Mouse (Mus musculus) cortical plate, adult 2 months (tissue): ENCODE data around the gene Pzp.

ENCODE experiments used
- CTCF ChIP-seq: fragments of 200-500 bp; IDR thresholded peaks from 2 replicates; pipeline ENCODE4 v1.5.1; 2011; ENCODE audit warnings: mild to moderate bottlenecking, control low read depth, low read length; ENCODE audit not compliant: insufficient read depth; ENCODE audit errors: extremely low read depth
- POLR2A ChIP-seq: fragments of 200-500 bp; IDR thresholded peaks from 2 replicates; pipeline ENCODE4 v1.6.1; 2011; ENCODE audit warnings: mild to moderate bottlenecking, low read length, control low read depth; ENCODE audit not compliant: insufficient read depth; ENCODE audit errors: extremely low read depth

DNA sequence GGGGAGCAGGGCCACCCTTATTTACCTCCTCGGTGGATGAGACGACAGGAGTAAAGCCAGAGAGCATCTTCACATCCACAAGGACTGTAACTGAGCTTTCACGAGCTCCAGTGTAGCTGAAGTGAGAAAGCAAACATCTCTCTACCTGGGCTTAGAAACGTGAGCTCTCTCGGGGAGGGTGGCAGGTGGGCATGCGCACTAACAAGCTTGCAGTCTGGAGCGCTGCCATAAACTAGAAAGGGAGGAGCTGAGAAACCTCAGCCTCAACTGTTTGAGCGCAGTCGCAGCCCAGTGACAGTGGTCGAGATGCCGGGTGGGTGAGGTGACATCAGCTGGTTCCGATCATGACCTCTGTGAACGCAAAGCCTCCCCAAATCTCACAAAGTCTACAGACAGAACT lies 16.7 kb upstream of the Pzp start:
- TF ChIP-seq POLR2A, result 0 out of 2 replicates have a peak, but pooled peaks have one; percentile 38
- no peak for TF ChIP-seq CTCF
